Mouse (Mus musculus) spleen, postnatal 14 days (tissue): ENCODE results near the gene Crtc3.
A peak's percentile ranks its signal among the peaks of the same experiment; 100 is the strongest.

ENCODE experiments used
- DNase-seq, 2 experiments: peaks; one replicate each; pipeline ENCODE4 v3.0.0; 2021 to 2022; ENCODE audit warnings: low spot score in 2 of 2

Crtc3 gene

DNA sequence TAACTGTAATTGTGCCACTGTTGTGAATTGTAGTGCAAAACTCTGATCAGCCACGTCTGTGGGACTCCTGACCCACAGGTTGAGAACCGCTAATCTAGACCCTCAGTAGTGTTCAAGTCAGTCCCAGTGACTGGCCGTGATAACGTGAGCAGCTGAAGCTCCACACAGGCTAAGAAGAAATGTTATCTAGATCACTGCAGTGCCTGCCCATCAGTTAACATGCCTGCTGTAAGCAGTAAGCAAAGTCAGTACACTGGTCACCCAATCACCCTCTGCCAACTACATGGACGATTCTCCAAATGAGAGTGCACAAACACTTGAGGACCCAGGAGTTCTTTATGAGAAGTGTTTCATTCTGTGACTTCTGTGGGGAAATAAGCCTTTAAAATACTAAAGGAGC is 3.0 kb downstream of the Crtc3 start:
- DNase-seq: no peak

DNA sequence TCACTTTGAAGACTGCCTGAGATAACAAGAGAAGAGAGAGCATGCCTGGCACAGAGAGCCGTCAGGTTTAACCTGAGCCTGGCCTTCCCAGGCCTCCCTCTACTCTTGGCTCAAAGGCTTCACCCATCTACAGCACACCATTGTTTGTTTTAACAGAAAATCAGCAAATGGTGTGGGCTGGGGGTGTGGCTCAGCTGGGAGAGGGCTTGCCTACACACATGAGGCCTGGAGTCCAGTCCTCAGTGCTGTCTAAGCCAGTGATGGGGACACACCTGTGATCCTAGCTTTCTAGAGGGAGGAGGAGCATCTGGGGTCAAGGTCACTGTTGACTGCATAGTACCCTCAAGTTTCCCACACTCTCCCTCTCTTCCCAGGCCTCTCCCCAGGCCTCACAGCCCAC is 6.0 kb downstream of the Crtc3 start:
- no peak for DNase-seq

DNA sequence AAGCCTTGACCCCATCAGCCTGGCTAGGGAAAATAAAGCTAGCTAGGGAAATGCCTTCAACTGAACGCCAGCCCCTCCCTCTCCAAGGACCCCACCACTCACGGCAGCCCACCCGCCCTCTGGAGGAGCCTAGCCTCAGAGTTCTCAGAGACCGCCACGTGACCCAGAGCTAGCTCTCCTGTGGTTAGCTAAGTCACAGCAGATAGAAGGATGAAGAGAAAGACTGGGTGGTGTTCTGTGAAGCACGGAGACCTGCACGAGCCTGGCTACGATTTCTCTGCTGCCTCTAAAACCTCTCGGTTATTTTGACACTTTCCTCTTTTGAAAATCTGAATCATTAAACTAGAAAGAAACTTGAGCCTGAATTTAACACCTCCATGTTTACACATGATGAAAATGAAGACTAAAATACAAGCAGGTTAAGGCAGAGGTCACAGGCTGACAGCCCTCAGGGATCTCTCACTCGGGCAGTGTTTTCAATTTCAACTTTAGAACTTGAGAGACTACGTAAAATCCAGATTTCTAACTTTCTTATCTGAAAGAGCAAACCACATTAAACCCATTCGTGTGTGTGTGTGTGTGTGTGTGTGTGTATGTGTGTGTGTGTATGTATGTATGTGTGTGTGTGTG is 8.3 kb downstream of the Crtc3 start:
- DNase-seq: no peak

DNA sequence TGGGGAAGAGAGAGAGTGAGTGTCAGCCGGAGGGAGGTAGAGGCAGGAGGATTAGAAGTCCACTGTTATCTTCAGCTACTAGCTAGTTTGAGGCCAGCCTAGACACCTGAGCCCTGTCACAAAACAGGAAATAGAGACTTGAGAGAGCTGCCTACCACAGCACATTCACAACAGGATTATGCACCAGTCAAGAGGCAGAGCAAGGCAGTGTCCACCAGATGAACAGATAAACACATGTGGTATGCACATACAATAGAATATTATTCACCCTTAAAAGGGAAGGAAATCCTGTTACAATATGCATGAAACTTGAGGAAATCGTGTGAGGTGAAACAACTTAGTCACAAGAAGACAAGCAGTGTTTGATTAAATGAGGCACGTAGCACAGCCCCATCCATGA is 16.4 kb downstream of the Crtc3 start:
- DNase-seq: no peak

GRCm38 (mm10) chr7:80670889-80671288 is 17.8 kb downstream of the Crtc3 start:
- no peak for DNase-seq

DNA sequence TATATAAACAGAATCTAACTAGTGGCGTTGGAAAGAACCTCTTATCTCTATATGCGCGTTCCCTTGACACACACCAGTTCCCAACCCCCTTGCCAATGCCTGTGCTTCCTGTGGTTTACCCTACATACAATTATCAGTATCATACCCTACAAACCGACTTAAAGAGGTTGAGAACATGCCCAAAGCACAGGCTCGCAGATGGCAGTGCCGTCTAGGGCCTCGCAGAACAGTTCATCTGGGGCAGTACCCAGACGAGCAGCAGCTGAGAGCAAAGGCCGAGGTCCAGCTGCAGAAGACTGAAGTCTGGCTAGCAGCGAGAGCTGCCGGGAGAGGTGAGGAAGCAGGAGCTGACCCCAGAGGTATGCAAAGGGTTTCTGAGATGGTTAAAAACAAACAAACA is 21.5 kb downstream of the Crtc3 start:
- DNase-seq: no peak

DNA sequence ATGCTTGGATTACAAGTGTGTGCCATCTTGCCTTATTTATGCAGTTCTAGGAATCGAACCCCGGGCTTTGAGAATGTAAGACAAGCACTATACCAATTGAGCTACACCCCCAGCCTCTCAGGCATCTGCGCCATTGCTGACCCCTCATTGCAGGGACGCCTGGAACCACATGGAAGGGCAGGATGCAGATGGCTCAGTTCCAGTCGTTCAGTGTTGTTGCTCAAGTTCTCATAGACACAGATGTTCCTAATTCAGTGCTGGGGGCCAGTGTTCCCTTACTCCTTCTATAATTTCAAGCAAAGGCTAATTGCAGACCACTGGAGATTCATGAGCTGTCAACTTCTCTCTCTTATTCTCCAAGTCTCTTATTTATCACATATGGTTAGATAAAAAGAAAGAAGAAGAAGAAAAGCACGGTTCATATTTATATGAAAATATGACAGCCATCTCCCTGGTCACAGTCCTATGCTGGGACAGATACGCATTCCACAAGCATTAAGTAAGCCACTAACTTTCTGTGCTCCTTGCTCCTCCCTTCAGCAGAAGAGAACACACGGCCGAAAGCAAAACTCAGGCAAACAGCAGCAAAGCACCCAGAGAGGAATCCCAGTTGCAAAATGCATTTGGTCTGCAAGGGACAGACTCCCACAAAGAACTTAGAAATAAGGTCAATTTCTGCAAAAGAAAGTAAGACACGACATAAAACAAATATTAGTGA is 22.3 kb downstream of the Crtc3 start:
- no peak for DNase-seq

GRCm38 (mm10) chr7:80661082-80661481 is 27.6 kb downstream of the Crtc3 start:
- DNase-seq: no peak

DNA sequence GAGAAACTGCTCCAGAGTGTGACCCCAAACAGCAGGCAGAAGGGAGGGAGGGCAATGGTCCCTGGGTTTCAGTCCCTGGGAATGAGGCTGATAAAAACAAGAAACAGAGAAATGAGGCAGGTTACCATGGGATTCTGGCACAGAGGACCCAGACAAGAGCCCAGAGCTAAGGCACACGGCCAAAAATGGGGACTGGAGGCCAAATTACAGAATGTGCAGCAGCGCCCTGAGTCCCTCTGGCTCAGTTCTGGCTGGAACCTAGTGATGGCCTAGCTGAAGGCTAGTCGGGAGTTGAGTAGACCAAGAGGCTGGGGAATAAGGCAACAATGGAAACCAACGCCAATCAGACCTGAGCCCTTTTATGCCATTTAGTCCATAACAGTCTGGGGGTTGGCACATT is 28.1 kb downstream of the Crtc3 start:
- DNase-seq: no peak

DNA sequence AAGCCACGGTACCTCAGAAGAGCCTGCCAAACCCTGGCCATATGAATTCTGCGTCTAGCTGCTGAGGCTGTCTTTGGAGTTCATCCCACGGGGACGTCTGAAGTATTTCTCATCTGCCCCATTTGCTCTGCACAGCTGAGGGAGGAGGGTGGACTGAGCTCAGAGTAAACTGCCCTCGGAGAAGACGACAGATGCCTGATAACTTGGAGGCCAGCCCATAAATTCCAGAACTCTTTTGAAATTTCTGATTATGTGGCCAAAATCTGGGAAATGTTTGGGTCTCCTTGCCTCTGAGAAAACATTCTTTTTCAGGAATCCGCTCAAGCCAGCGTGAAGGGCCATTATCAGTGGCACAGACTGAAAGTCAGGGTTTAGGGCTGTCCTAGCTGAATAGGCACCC is 30.8 kb downstream of the Crtc3 start:
- DNase-seq: no peak

DNA sequence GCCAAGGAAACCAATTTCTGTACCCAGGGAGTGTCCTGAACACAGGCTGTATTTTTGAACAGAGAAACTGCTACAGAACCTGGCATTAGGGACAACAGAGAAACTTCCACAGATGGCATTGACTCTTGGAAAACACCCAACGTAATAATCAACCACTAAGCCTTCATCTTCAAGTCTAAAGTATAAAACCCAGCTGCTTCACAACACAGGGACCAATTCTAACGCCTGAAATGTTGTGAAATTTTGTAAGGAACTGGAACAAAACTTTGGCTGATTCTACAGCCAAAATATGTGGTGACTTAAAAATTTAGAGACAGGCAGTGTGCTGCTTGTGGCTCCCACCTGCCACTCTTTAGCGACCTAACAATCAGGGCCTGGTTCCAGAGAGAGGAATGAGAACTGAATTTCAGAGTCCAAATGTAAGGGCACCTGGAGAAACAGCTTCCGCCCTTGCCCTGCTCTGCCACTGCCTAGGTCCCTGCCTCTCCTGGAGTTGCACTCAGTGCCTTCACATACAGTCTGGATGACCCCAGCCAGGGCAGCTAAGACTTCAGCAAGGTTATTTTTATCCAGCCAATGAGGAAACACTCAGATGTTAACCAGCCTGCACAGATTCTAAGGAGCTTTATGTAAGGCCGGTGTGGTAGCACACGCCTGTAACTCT is 33.2 kb downstream of the Crtc3 start:
- DNase-seq: no peak

DNA sequence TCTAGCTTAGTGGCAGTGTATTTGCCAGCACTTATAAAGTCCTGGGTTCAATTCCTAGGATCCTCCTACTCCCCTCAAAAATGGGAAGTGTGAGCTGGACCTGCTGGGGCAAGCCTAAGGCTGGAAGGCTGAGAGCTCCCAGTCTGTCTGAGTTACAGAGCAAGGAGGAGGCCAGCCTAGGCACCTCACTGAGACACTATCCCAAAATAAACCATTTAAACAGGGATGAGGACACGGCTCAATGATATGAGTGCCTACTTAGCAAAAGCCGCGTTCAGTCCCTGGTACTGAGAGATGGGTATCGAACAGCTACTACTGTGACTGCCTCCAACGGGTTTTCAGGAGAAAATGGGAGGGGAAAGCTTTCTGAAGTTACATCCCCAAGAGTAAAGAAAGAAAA is 33.8 kb downstream of the Crtc3 start:
- DNase-seq: no peak

DNA sequence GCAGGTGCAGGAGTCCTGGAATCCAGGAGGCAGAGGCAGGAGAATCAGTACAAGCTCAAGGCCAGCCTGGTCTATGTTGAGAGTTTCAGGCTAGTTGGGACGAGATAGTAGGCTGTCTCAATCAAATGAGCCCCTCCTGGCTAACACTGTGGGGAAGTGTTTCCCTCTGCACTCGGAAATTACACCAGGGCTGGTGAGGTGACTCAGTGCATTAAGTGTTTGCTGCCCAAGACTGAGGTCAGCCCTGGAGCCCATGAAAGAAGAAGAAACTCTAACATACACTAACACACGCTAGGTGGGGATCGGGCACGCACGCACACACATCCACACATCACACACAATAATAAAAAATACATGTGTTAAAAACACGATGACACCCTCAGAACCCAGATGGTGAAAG is 34.3 kb downstream of the Crtc3 start:
- no peak for DNase-seq

GRCm38 (mm10) chr7:80653971-80654370 is 34.7 kb downstream of the Crtc3 start:
- DNase-seq: no peak

- no peak for DNase-seq
These were observed 35.6 kb downstream of the Crtc3 start for GRCm38 (mm10) chr7:80653077-80653476.

GRCm38 (mm10) chr7:80652289-80652688 is 36.4 kb downstream of the Crtc3 start:
- DNase-seq: no peak

- DNase-seq: peak in 1 of 2 experiments; percentile 40
These were observed 41.2 kb downstream of the Crtc3 start for GRCm38 (mm10) chr7:80647437-80647871.

DNA sequence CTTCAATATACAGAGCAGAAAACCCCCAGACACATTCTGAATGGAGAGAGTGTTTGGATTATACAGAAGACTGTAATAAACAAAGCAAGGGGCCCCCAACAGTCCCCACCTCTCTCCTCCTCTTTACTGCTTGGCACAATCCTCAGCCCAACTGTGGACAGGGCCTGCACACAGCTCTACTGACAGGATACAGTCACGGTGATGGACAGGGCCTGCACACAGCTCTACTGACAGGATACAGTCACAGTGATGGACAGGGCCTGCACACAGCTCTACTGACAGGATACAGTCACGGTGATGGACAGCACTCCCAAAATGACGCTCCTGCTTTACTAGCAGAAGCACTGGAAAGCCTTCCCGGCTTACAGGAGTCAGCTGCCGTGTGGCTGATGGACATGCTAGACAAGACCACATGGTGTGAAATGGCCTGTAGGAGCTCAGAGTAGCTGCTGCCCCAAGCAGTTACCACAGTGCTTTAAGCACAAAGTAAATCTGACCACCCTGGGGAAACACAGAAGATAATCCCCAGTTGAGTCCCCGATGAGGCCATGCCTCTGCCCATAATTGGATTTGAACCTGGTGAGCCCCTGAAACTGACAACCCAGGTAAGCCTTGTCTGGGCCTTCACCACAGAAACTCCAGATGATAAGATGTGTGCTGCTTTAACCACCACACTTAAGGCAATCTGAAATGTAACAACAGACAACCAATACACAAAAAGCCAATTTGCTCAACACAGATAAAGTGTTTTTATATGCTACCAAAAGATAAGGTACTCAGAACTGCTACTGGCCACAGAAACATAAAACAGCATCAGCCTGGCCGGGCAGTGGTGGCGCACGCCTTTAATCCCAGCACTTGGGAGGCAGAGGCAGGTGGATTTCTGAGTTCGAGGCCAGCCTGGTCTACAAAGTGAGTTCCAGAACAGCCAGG is 42.3 kb downstream of the Crtc3 start:
- no peak for DNase-seq

GRCm38 (mm10) chr7:80642976-80643666 is 45.6 kb downstream of the Crtc3 start:
- no peak for DNase-seq

GRCm38 (mm10) chr7:80642552-80642951 is 46.1 kb downstream of the Crtc3 start:
- DNase-seq: no peak

- peak in 1 of 2 experiments; percentile 37 for DNase-seq
These were observed 46.8 kb downstream of the Crtc3 start for GRCm38 (mm10) chr7:80641899-80642298.
